Mouse (Mus musculus): ENCODE measurements around the gene Cep70.

GRCm38 (mm10) chr9:99345351-99345792 lies 102.2 kb downstream of the Cep70 start:
- no peak for TF ChIP-seq CTCF (IDR thresholded peaks at IDR 0.05; ENCODE audit: control insufficient read depth, insufficient read depth, low read length)
- no peak for TF ChIP-seq POLR2A (IDR thresholded peaks at IDR 0.05; ENCODE audit: borderline replicate concordance, control insufficient read depth, low read depth, low read length)

Measured in bone marrow, adult 2 months (tissue).